Mouse (Mus musculus): ENCODE results near the gene Aebp2. TPM values are rescaled to one million over a fixed set of nuclear protein-coding genes. Genes with fewer than 3 reads are reported as not detected.
A peak's percentile ranks its signal among the peaks of the same experiment; 100 is the strongest.
"Not testable (repeated sequence)": the region's sequence is repeated elsewhere in the genome, so short reads cannot be mapped to it uniquely, and the experiment has no call there.

Aebp2 gene
- total RNA-seq, 2 experiments from 2014 or later: 47.1 to 52.9 TPM

DNA sequence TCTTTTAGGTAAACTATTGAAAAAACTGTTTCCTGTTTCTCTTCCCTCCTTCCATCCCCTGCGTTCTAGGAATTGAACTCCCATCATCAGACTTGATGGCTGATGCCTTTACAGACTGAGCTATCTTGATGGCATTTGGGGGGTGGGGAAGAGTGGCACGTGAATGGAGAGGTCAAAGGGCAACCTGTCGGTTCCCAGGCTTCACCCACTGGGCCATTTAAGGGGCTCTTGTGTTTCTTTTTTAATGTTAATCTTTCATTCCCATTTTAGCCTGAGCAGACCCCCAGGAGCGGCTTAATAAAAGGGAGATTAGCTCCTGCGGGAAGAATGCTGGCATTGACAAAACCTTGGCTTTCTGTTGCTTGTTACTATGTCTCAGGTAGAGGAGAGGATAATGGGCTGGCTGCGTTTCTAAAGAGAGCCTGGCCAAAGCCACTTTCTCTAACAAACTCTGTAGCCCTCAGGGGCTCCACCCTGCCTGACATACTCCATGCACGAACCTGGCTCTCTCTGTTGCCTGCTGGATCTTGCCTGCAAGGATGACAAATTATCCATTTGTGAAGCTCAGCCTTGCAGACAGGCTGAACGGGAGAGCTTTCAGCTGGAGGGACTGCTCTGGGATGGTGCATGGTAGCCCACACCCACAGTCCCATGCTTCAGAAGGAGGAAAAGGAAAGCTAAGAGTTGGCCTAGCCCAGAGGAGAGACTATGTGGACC, 19.1 kb upstream of the Aebp2 start:
- DNase-seq (ENCODE audit: low spot score in 2 of 2): no peak
- intact Hi-C loops (cut with DNase I): no loop called here

- intact Hi-C loops (cut with DNase I): not testable (repeated sequence)
These were observed 17.3 kb upstream of the Aebp2 start for GRCm38 (mm10) chr6:140605173-140605572.

DNA sequence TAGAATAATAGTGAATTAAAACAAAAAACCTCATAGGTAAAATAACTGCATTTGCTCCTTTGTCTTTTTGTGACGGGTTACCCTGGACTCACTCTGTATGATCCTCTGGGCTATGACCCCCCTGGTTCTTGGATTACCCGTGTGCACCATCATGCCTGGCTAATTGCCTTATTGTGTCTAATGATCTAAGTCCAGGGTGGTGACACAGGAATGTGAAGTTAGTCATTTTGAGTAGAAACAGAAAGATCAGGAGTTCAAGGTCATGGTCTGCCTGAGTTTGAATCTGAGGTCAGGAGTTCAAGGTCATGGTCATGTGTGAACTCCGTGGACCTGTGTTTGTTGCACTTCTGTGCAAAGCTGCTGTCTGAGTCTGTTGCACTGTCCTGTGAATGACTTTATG, 16.7 kb upstream of the Aebp2 start:
- DNase-seq (ENCODE audit: low spot score in 2 of 2): no peak
- intact Hi-C loops (cut with DNase I): no loop called here

More at GRCm38 (mm10) chr6:140605173-140605572, 17.3 kb upstream of the Aebp2 start:
- not testable (repeated sequence) for DNase-seq (ENCODE audit: low spot score in 2 of 2)

DNA sequence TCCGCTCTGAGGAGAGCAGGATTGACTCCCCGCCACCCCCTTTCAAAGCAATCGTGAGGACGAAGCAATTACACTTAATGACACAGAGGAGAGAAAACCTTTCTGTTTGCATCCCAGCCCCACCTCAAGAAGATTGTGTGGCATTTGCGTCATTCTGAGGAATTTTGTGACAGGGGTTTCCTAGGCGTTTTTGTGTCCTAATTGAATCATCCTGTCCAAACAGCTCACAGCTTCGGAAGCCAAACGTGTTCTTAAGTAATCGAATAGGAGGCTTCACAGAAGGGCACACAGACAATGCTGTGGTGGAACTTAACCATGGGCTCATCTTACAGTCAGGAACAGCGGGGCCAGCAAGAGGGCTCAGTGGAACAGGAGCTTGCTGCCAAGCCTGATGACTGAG, 15.9 kb upstream of the Aebp2 start:
- no peak for DNase-seq (ENCODE audit: low spot score in 2 of 2)
- intact Hi-C loops (cut with DNase I): no loop called here

DNA sequence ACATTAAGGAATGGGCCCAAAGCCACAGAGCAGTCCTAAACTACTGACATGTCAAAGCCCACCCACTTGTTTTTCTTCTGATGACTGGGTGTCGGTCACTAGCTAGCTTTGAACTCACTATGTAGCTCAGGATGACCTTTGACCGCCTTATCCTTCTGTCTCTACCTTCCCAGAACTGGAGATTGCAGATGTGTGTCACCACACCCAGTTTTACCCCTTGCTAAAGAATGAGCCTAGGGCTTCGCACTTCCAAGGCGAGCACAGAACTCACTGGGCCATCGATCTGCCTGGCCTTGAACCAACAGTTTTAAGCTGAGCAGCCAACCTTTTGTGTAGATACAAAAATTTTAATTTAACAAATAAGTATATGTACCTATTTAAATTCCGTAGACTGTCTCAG, 13.8 kb upstream of the Aebp2 start:
- no peak for DNase-seq (ENCODE audit: low spot score in 2 of 2)
- intact Hi-C loops (cut with DNase I): no loop called here

DNA sequence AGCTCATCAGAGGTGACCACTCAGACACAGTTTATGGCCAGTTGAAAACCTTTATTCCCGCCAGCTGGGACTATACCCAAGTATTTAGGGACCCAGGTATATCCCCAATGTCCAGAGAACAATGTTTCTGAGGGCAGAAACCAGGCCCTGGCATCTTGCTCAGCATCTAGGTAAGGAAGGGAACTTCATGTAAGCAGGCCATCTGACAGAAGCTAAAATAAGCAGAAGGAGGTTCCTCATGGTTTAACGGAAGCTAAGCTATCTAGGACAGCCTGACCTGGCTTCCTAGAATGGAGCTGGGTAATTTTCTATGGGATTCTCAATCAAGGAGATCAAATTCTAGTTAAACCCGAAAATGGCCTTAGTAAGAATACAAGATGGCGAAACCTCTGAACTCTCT, 12.9 kb upstream of the Aebp2 start:
- DNase-seq (ENCODE audit: low spot score in 2 of 2): no peak
- intact Hi-C loops (cut with DNase I): no loop called here

DNA sequence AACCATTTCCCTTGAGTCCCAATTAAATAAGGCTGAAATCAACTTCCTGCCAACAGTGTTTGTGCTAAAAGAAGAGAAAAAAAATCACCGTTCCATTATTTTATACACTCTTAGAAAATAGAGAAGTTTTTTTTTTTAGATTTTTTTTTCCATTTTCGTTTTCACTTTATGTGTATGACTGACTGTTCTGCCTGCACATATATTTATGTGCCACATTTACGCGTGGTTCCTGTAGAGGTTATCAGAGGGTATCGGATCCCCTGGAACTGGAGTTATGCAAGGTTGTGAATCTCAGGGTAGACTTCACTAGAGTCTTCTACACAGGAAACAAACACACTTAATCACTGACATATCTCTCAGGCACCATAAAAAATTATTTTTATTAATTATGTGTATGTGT, 12.3 kb upstream of the Aebp2 start:
- DNase-seq (ENCODE audit: low spot score in 2 of 2): no peak
- intact Hi-C loops (cut with DNase I): no loop called here

GRCm38 (mm10) chr6:140611282-140611681, 11.2 kb upstream of the Aebp2 start:
- intact Hi-C loops (cut with DNase I): no loop called here

DNA sequence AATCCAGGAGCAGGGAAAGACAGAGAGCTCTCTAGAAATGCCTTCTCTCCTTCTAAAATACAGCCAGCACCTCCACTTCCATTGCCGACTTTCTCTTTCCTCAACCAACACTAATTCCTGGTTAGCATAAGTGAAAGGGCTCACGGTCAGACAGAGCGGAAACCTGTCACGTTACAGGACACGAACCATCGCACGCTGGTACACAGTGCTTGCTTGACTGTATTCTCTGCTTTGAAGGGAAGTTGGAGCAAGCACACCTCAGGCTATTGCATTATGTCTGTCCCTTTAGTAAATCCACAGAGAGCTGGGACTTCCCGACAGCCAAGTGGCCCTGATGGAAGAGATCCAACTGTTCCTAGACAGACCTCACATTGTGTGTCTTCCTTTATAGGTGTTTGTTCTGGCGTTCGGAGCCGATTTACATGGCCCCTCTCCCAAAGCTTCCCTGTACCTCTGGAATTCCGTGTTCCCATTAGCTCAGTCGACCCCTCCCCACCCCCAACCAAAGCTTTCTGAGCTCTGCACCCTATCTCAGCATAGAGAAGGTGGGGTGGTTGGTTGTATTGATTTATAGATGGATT, 10.5 kb upstream of the Aebp2 start:
- DNase-seq (ENCODE audit: low spot score in 2 of 2): no peak
- intact Hi-C loops (cut with DNase I): no loop called here

More at GRCm38 (mm10) chr6:140611282-140611681, 11.2 kb upstream of the Aebp2 start:
- no peak for DNase-seq (ENCODE audit: low spot score in 2 of 2)

GRCm38 (mm10) chr6:140613822-140614221, 8.6 kb upstream of the Aebp2 start:
- intact Hi-C loops (cut with DNase I): no loop called here
- no peak for DNase-seq (ENCODE audit: low spot score in 2 of 2)

DNA sequence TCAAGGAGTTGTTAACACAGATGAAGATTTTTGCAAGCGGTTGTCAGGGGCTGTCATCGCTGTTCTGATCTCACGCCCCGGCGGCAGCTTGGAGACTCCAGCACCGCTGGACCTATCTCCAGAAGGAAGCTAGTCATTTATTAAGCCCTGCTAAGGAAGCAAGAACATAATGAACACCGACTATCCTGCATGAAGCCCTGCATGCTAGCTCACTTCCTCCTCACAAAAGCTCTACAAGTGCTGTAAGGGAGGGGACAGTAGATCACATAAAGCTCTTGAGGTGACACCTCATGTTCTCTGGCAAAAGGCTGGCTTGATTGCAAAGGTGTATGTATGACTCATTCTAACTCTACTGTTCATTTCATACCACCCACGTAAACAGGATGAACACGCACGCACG, 7.8 kb upstream of the Aebp2 start:
- DNase-seq (ENCODE audit: low spot score in 2 of 2): no peak
- intact Hi-C loops (cut with DNase I): no loop called here

GRCm38 (mm10) chr6:140620531-140621349, 1.7 kb upstream of the Aebp2 start:
- intact Hi-C loops (cut with DNase I): no loop called here

DNA sequence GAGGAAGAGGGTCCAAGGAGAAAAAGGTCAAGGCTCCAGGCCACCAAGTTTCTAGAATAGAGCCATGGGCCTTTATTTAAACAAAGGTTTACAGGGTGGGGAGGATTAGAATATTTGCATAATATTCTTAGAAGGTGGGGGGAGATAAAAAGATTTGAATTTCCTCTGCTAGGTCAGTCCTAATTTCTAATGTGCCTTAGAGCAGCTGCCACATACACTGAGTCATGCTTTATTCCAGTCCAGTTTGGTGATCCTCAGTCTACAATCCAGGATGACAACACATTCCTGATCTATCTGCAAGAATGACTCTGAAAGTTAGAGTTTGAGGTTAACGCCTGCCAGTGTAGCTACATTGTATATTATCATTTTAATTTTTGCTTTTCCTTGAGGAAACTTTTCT, 841 bp upstream of the Aebp2 start:
- intact Hi-C loops (cut with DNase I): no loop called here
- DNase-seq (ENCODE audit: low spot score in 2 of 2): no peak

More at GRCm38 (mm10) chr6:140620531-140621349, 1.7 kb upstream of the Aebp2 start:
- DNase-seq (ENCODE audit: low spot score in 2 of 2): no peak

DNA sequence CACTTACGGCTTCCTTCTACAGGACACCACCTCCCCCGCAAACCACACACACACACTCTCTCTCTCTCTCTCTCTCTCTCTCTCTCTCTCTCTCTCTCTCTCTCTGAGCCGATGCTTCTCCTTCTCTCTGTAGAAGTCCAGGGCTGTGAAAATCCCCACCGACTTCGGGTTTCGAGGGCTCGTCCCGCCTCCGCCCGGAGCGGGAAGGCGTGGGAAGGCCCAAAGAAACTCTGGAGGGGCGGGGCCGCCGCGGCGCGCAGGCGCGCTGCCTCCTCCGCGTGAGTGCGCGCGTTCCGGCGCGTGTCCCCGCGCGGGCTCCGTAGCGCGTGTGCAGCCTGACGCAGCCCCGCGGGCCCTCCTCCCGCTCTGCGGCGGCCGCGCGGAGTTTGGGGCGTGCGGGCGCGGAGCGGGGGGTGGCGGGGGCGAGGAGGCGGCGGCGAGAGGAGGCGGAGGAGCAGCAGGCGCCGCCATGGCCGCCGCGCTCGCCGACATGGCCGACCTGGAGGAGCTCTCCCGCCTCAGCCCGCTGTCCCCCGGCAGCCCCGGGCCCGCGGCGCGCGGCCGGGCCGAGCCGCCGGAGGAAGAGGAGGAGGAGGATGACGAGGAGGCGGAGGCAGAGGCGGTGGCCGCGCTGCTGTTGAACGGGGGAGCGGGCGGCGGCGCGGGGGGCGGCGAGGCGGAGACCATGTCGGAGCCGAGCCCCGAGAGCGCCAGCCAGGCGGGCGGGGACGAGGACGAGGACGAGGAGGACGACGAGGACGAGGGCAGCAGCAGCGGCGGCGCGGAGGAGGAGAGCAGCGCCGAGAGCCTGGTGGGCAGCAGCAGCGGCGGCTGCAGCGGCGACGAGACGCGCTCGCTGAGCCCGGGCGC, 998 bp downstream of the Aebp2 start:
- intact Hi-C loops (cut with DNase I): no loop called here
- DNase-seq (ENCODE audit: low spot score in 2 of 2): peak; percentile 94 to 95

GRCm38 (mm10) chr6:140624096-140625051, 1.9 kb downstream of the Aebp2 start:
- DNase-seq (ENCODE audit: low spot score in 2 of 2): peak in 1 of 2 experiments; percentile 26
- intact Hi-C loops (cut with DNase I): no loop called here

GRCm38 (mm10) chr6:140629176-140629859, 6.9 kb downstream of the Aebp2 start:
- DNase-seq (ENCODE audit: low spot score in 2 of 2): no peak
- intact Hi-C loops (cut with DNase I): no loop called here

- intact Hi-C loops (cut with DNase I): no loop called here
- no peak for DNase-seq (ENCODE audit: low spot score in 2 of 2)
These were observed 7.8 kb downstream of the Aebp2 start for GRCm38 (mm10) chr6:140630306-140630705.

DNA sequence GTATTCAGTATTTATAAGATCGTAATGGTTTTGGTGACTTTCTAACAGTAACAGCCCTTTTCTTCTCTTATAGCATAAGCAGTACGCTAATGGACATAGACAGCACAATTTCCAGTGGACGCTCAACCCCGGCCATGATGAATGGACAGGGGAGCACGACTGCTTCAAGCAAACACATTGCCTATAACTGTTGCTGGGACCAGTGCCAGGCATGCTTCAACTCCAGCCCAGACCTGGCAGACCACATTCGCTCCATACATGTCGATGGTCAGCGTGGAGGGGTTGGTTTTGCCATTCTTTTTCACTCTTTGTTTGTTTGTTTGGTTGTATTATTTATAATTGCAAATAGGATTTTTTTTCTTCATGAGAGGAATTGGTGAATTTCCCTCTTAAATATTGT, 11.2 kb downstream of the Aebp2 start:
- intact Hi-C loops (cut with DNase I): no loop called here
- DNase-seq (ENCODE audit: low spot score in 2 of 2): no peak

Data from left cerebral cortex, postnatal 14 days (tissue).